Mouse (Mus musculus) thymus, adult 2 months (tissue): Measurements from ENCODE around the gene Guca2b.

ENCODE experiments used
- CTCF ChIP-seq: fragments of 200-500 bp; IDR thresholded peaks from 2 replicates; pipeline ENCODE4 v1.5.1; 2012; ENCODE audit warnings: mild to moderate bottlenecking, control low read depth, low read length, moderate library complexity, borderline replicate concordance; ENCODE audit not compliant: control insufficient read depth, poor library complexity, insufficient read depth; ENCODE audit errors: extremely low read depth
- POLR2A ChIP-seq: fragments of 200-500 bp; IDR thresholded peaks from 2 replicates; pipeline ENCODE4 v1.6.1; 2012; ENCODE audit warnings: mild to moderate bottlenecking, low read length, control low read depth, moderate library complexity; ENCODE audit not compliant: control insufficient read depth, poor library complexity, insufficient read depth; ENCODE audit errors: extremely low read depth

GRCm38 (mm10) chr4:119670736-119671135, 12.0 kb upstream of the Guca2b start:
- TF ChIP-seq POLR2A = no peak
- TF ChIP-seq CTCF = no peak
